ENCODE assay signal across 8 mouse cellular contexts in the genomic region with DNA sequence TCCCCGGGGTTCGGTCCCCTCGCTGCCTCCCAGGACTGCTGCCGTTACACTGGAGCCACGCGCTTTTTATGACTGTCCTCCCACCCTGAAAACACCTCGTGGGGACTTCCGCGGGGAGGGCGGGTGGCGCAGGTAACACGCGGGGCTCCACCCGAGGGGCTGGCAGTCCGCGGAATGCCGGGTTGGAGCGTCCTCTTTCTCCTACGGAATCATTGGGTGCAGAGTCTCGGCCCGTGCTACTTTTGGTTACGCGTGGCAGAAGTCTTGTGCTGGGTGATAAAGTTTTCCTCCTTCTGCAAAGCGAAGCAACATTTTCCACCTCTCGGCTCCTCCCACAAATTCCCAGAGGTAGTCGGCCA. TPM values are rescaled to one million over a fixed set of nuclear protein-coding genes. Genes with fewer than 3 reads are reported as not detected.
DNase-seq lines count a peak whose midpoint lies in the region; ATAC-seq and TF ChIP-seq lines count a peak whose summit lies in the region.

No protein-coding gene starts in this region.

- H3K27ac ChIP-seq in kidney, embryonic 16.5 days (ENCODE audit: low read length) = peak overlapping the region; percentile 54
- H3K27ac ChIP-seq in ES-E14 (ENCODE audit: insufficient read depth, low read depth, low read length, poor library complexity, severe bottlenecking) = no peak overlapping the region
- no peak overlapping the region for H3K27ac ChIP-seq in forebrain, embryonic 13.5 days
- no peak overlapping the region for H3K27ac ChIP-seq in limb, embryonic 10.5 days
- H3K27ac ChIP-seq in midbrain, embryonic 16.5 days (ENCODE audit: low read length) = no peak overlapping the region

- H3K4me2 ChIP-seq in kidney, embryonic 16.5 days (replicated peaks; ENCODE audit: low read depth, low read length) = peak overlapping the region; percentile 83
- peak overlapping the region; percentile 99 for H3K4me2 ChIP-seq in forebrain, embryonic 13.5 days
- H3K4me2 ChIP-seq in midbrain, embryonic 16.5 days (ENCODE audit: low read length) = peak overlapping the region; percentile 100

- H3K9me3 ChIP-seq in kidney, embryonic 16.5 days (ENCODE audit: low read length) = no peaks in the 10 kb centered on the region
- H3K9me3 ChIP-seq in ES-E14 (ENCODE audit: control insufficient read depth, insufficient read depth, low read depth, low read length) = no peaks in the 10 kb centered on the region
- H3K9me3 ChIP-seq in forebrain, embryonic 13.5 days (replicated peaks) = no peaks in the 10 kb centered on the region
- no peaks in the 10 kb centered on the region for H3K9me3 ChIP-seq in limb, embryonic 10.5 days (replicated peaks)
- H3K9me3 ChIP-seq in midbrain, embryonic 16.5 days (replicated peaks; ENCODE audit: control insufficient read depth, low read length, poor library complexity, severe bottlenecking) = no peaks in the 10 kb centered on the region

- in situ Hi-C loops in ES-E14 (cut with MboI; ENCODE audit: low sequenced_read_pairs in 2 of 2, unreplicated experiment in 2 of 2) = no loop called here

- no peak for DNase-seq in kidney, postnatal 14 days
- DNase-seq in ES-E14 (ENCODE audit: low read depth, low spot score) = no peak
- DNase-seq in limb, embryonic 10.5 days (ENCODE audit: low spot score) = no peak
- DNase-seq in kidney, adult 18-20 months = no peak

- peak; percentile 10; the same call in 1 of the 2 replicates for ATAC-seq in kidney, embryonic 16.5 days (ENCODE audit: low FRiP score, low TSS enrichment)
- ATAC-seq in forebrain, embryonic 13.5 days = no peak; the same call in 1 of the 2 replicates
- ATAC-seq in midbrain, embryonic 16.5 days = peak; percentile 54; the same call in 1 of the 2 replicates
- no peak for ATAC-seq in erythroid progenitor cell, adult 5-6 weeks (replicated peaks; ENCODE audit: low FRiP score, poor library complexity, severe bottlenecking)

- H3K36me3 ChIP-seq in kidney, embryonic 16.5 days (ENCODE audit: insufficient read depth, low read length) = no peaks in the 10 kb centered on the region
- H3K36me3 ChIP-seq in ES-E14 (ENCODE audit: control insufficient read depth, insufficient read depth, low read length, poor library complexity, severe bottlenecking) = no peaks in the 10 kb centered on the region
- H3K36me3 ChIP-seq in forebrain, embryonic 13.5 days (ENCODE audit: poor library complexity, severe bottlenecking) = no peaks in the 10 kb centered on the region
- H3K36me3 ChIP-seq in limb, embryonic 10.5 days = no peaks in the 10 kb centered on the region
- H3K36me3 ChIP-seq in midbrain, embryonic 16.5 days (ENCODE audit: control insufficient read depth, insufficient read depth, low read length) = no peaks in the 10 kb centered on the region

- peak overlapping the region; percentile 73 for H3K9ac ChIP-seq in kidney, embryonic 16.5 days (replicated peaks; ENCODE audit: low read length)
- peak overlapping the region; percentile 66; the same call in 1 of the 2 replicates for H3K9ac ChIP-seq in ES-E14 (ENCODE audit: insufficient read depth, low read depth, low read length, poor library complexity, severe bottlenecking)
- H3K9ac ChIP-seq in forebrain, embryonic 13.5 days = peak overlapping the region; percentile 67; the same call in 1 of the 2 replicates
- H3K9ac ChIP-seq in midbrain, embryonic 16.5 days (ENCODE audit: low read depth, low read length) = peak overlapping the region; percentile 66

- peaks cover 11% of the 10 kb centered on the region for H3K4me1 ChIP-seq in kidney, embryonic 16.5 days (ENCODE audit: insufficient read depth, low read length)
- peaks cover 0 to 2% of the 10 kb centered on the region in 2 experiments; a peak in 1 of 4 replicates for H3K4me1 ChIP-seq in ES-E14 (ENCODE audit: control insufficient read depth in 2 of 2, insufficient read depth in 2 of 2, low read length in 2 of 2, poor library complexity in 1 of 2)
- H3K4me1 ChIP-seq in forebrain, embryonic 13.5 days = peaks cover 21% of the 10 kb centered on the region
- H3K4me1 ChIP-seq in limb, embryonic 10.5 days = peaks cover 22% of the 10 kb centered on the region
- H3K4me1 ChIP-seq in midbrain, embryonic 16.5 days (ENCODE audit: control insufficient read depth, insufficient read depth, low read length) = peaks cover 6% of the 10 kb centered on the region; the same call in 1 of the 2 replicates

- peaks cover 14% of the 10 kb centered on the region for H3K27me3 ChIP-seq in kidney, embryonic 16.5 days (ENCODE audit: insufficient read depth, low read length)
- H3K27me3 ChIP-seq in forebrain, embryonic 13.5 days = peaks cover 53% of the 10 kb centered on the region
- H3K27me3 ChIP-seq in limb, embryonic 10.5 days (ENCODE audit: low read depth, poor library complexity, severe bottlenecking) = peaks cover 71% of the 10 kb centered on the region
- peaks cover 31% of the 10 kb centered on the region for H3K27me3 ChIP-seq in midbrain, embryonic 16.5 days (ENCODE audit: control insufficient read depth, insufficient read depth, low read depth, low read length)

- peak overlapping the region; percentile 52 for H3K4me3 ChIP-seq in kidney, embryonic 16.5 days (ENCODE audit: low read length)
- H3K4me3 ChIP-seq in ES-E14 (ENCODE audit: insufficient read depth in 1 of 2, low read depth in 1 of 2, low read length in 2 of 2, poor library complexity in 1 of 2, severe bottlenecking in 1 of 2) = peak overlapping the region; percentile 66 to 72
- H3K4me3 ChIP-seq in forebrain, embryonic 13.5 days = peak overlapping the region; percentile 55
- peak overlapping the region; percentile 67 for H3K4me3 ChIP-seq in limb, embryonic 10.5 days
- peak overlapping the region; percentile 65 for H3K4me3 ChIP-seq in midbrain, embryonic 16.5 days (ENCODE audit: low read depth, low read length)

- under 1% methylated on average over 26 of the region's 26 CpGs for WGBS in kidney, embryonic 16.5 days
- under 1% methylated on average over 26 of the region's 26 CpGs for WGBS in forebrain, embryonic 13.5 days
- WGBS in limb, embryonic 10.5 days = under 1% methylated on average over 26 of the region's 26 CpGs
- WGBS in midbrain, embryonic 16.5 days = 0% methylated on average over 26 of the region's 26 CpGs

TF ChIP-seq in ES-E14, 5 proteins besides CTCF, POLR2A, EP300 and RAD21:
- TF ChIP-seq HCFC1 (IDR thresholded peaks at IDR 0.05; ENCODE audit: borderline replicate concordance, insufficient read depth, low read length) = no peak
- no peak for TF ChIP-seq ZC3H11A (IDR thresholded peaks at IDR 0.05; ENCODE audit: borderline replicate concordance, low read depth, low read length)
- TF ChIP-seq ZNF384 (IDR thresholded peaks at IDR 0.05; ENCODE audit: low read depth, low read length) = no peak
- TF ChIP-seq CHD2 (IDR thresholded peaks at IDR 0.05; ENCODE audit: low read depth, low read length) = no peak
- no peak for TF ChIP-seq MAFK (IDR thresholded peaks at IDR 0.05; ENCODE audit: insufficient read depth, low read depth, low read length)

RNA-seq across cellular contexts. Expression of a gene that starts 0.3 kb away (rescaled TPM):
- 43.4 and 45.9 TPM in 2 replicates for polyA plus RNA-seq in kidney, embryonic 16.5 days (2015; fragmentation: Nextera tagmentation; extraction: Ambion mirVana)
- 8.7 and 10.5 TPM in 2 replicates for total RNA-seq in ES-E14 (2012; rRNA removed)
- 63.1 and 66.3 TPM in 2 replicates for polyA plus RNA-seq in forebrain, embryonic 13.5 days (2015; fragmentation: Nextera tagmentation; extraction: Ambion mirVana)
- polyA plus RNA-seq in limb, embryonic 10.5 days (2016; fragmentation: Nextera tagmentation; extraction: Ambion mirVana) = 33.3 and 35.1 TPM in 2 replicates
- polyA plus RNA-seq in midbrain, embryonic 16.5 days (2015; fragmentation: Nextera tagmentation; extraction: Ambion mirVana) = 112 and 118 TPM in 2 replicates
- total RNA-seq in erythroid progenitor cell, adult 5-6 weeks (2015; ENCODE audit: low replicate concordance) = 2.5 and 7.5 TPM in 2 replicates
- 1.7 and 5.9 TPM in 2 replicates for total RNA-seq in erythroid progenitor cell, adult 5-6 weeks (2017; ENCODE audit: low replicate concordance)

Comparison
In these comparisons a context has a peak if more than half of its experiments do, and no peak if none do; other contexts are left out.
1. ATAC-seq: peak in kidney, embryonic 16.5 days (single experiment) and midbrain, embryonic 16.5 days (single experiment); none in forebrain, embryonic 13.5 days (single experiment) and erythroid progenitor cell, adult 5-6 weeks (single experiment).
2. Peak in every context shown above with its lines, with median percentiles within 50 percentile points of each other: H3K4me2 ChIP-seq, H3K4me3 ChIP-seq and H3K9ac ChIP-seq.